Mouse (Mus musculus) thymus, postnatal 10 days (tissue): Measurements from ENCODE around the gene Osbpl3.
A peak's percentile ranks its signal among the peaks of the same experiment; 100 is the strongest.

Experiments used
- DNase-seq, 2 experiments: peaks; one replicate each; pipeline ENCODE4 v3.0.0; 2021; ENCODE audit warnings: low spot score in 2 of 2

The Osbpl3 gene

DNA sequence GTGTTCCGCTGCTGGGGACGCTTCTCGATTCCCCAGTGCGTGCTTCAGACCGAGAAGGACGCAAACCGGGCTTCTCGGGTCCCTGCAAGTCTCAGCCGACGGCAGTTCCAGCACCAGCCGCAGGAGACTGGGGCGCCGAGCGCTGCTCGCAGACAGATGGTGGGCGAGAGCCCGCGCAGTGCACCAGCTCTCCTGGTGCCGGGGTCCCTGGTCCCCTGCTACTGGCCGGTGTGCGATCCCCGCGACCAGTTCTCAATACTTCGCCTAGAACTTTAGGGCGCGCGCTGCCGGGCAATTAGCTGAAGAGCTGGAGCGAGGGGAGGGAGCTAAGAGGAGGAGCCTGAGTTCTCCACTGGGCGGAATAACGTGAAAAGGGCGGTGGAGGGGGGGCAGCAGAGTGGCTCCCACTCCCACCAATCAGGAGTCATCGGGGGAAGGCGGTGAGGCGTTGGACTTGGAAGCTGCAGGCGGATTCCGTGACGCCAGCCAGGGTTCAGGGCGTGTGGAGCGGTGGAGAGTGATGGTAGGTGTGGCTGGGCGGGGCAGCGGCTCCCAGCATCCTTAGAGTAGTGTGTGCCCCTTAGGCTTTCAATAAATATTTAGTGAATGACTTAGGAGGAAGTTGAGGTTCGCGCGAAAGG is at the start of gene Osbpl3:
TSS of gene Osbpl3 (minus strand) at position 373 of the 641 bp plus-strand sequence.
- peak; percentile 74 to 80 for DNase-seq

DNA sequence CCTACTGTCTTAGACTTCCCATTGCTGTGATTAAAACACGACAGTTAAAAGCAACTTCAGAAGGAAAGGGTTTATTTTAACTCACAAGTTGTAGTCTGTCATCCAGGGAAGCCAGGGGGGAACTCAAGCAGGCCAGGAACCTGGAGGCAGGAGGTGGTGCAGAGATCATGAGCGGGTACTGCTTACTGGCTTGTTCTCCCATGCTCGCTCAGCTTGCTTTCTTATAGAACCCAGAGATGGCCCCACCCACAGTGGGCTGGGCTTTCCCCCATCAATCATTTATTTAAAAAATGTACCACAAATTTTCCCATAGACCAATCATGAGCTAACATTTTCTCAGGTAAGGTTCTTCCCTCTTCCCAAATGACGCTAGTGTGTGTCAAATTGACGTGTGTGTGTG is 49.5 kb upstream of the Osbpl3 start:
- DNase-seq: no peak

DNA sequence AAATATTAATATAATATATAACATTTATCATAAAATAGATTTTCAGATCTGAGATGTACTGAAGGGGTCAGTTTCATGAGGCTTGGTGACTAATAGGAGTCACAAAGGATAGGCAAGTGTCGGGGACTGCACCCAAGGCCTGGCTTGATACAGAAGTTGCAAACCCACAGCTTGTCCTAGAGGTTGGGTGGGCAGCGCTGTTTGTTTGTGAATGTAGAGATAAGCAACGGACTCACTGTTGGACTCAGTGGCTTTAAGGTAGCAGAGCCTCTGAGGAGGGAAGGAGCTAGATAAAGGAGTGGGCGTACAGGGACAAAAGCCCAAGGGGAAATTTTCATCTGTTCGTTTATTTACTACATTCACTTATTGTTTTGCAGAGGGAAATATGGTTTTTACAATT is 48.7 kb upstream of the Osbpl3 start:
- no peak for DNase-seq

DNA sequence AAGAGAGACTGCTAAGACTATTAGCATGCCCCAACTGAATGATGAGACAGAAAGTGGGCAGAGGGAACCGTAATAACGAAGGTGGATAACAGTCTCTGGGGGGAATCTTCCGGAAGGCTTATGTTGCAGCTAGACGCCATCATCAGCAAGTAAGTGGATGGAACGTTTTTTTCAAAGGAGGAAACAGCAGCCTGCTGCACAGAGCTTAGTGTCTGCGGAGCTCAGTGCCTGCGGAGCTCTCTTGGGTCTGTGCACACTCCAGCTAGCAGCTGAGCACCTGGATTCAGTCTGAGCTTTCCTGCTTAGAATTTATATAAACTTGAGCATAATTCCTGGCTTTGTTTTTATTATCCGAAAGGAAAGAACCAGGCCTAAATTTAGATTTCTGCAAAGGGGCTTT is 47.8 kb upstream of the Osbpl3 start:
- DNase-seq: no peak

DNA sequence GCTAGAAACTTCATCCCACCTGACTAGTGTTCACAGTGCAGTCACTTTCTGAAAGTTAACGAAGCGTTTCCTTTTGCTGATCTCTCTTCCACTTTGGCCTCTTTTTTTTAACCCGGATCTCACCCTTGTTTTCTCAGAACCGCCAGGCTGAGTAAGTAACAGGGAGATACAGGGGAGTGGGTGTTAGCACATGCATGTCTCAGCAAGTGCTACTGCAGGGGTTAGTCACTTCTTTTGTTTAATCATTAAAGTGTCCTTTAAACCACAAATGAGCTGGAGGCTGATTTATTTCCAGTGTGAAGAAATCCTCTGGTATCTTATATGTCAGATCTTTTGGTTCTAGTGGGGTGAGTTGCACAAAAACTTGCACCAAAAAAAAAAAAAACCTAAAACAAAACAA is 47.0 kb upstream of the Osbpl3 start:
- DNase-seq: no peak

DNA sequence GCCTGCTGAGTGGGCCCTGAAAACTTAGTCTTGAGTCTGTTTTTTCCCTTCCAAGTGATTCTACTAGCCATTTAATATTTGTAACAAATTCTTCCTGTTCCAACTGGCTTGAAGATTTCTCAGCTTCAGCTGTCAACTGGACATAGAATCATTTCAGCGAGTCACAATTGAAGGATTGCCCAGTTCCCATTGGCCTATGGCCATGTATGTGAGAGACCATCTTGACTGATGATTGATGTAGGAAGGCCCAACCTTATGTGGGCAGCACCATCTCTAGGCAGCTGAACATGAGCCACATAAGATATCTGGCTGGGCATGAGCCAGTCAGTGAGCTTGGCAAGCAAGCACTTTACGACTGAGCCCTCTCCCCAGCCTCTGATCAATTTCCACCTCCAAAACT is 42.3 kb upstream of the Osbpl3 start:
- no peak for DNase-seq

DNA sequence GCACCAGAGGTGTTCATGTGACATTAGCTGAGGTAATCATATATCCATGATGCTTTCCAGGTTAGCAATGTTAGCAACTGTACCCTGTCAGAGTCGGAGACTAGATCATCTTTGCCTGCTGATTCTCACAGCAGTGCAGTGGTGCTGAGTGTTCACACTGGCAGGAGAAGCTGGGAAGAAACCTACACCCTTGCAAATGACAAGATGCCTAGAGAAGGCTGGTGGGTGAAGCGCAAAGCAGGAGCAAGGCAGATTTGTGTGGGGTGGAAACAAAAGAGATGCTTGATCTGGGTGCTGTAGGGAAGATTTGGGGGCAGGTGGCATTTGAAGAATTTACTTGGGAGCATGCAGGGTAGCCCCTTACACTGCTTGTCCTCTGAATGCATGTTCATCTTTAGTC is 34.5 kb upstream of the Osbpl3 start:
- DNase-seq: no peak

DNA sequence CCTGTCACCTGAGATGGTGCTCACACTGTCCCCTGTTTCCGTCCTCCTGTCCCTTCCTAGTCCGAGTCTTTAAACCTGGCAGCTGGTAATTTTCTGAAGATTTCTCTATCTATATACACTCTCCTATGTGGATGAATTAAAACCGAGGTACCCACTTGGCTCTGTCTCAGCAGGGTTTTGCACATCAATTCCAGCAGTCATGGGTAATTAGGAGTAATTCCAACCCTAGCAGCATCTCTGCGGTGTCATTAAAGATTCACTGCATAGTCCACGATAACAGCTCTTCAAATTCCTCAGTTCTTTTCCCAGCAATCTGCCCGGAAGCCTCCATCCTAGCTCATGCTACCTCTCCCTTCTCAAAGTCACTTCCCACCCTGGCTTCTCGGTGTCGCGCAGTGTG is 33.4 kb upstream of the Osbpl3 start:
- no peak for DNase-seq

DNA sequence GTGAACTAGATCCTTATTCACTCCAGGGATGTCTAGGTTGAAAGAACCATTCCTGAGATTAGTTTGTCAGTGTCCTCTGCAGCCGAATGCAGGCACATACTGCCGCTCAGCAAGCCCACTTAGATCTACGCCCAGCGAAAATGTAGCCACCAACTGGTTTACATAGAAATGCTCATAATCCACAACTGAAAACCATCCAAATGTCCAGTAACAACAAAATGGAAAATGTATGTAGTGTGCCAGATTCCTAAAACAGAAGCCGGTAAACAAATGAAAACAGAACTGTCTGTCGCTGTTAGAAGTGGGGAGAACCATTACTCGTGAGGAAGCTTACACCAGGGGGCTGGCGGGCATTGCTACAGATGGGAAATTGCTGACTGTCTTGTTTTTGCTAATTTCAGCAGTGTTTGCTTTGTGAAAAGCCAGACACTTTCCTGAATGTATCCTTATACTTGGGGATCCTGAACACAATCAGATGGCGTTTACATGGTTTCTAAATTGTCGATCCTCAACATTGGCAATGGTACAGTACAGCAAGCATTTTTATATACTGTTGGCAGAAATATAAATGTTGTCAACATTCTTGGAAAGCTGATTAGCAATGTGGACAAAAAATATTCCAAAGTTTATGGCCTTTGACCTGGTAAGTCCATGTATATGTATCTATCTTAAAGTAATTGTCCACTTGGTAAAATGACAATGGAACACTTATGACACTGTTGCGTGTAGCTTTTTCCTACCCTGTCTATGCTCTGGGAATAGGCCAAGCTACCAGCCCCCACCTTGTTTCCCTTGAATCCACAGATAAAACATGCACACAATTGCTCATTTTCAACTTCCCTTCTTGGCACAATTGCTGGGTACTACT is 30.3 kb upstream of the Osbpl3 start:
- no peak for DNase-seq

DNA sequence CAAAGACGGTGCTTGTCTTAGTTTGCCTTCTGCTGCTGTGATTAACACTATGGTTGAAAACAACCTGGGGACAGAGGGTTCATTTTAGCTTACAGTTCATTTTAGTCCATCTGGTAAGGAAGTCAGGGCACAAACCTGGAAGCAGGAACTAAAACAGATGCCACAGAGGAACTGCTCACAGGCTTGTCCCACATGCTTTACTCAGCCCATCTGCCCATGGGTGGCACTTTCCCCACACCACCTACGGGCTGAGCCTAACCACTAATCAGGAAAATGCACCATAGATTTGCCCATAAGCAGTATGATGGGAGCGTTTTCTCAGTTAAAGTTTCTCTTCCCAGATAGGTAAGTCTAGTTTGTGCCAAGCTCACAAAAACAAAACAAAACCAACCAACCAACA is 27.4 kb upstream of the Osbpl3 start:
- DNase-seq: no peak

DNA sequence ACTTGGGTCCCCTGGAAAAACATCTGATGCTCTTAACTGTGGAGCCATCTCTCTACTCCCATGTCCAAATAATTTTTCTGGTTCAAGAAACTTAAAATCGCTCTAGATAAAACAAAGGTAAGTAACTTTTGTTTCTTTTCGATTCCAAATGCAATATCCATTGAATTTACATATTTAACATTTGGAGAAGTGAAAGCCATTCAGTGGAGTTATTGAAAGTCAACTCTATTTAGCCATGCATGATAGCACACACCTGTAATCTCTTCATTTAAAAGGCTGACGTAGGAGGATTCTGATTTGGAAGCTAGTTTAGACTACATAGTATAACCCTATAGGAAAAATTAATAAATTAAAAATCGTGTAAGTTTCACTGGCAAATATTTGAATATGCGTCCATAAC is 25.5 kb upstream of the Osbpl3 start:
- no peak for DNase-seq

DNA sequence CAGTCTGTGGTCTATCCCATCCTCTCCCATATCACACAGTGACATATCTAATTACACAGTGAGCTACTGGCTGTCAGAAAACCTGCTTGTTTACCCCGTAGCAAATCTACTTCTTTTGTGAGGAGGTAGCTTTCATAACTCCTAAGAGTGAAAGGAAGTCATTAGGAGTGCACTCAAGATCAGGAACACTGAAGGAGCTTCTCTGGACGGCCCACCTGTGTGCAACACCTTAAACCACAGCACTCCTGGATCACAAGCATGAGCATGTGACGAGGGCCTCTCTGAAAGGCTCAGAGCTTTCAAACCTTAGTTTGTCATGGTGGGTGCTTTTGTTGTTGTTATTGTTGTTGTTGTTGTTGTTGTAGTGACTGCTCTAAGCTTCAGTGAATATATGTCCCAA is 10.4 kb upstream of the Osbpl3 start:
- DNase-seq: no peak

DNA sequence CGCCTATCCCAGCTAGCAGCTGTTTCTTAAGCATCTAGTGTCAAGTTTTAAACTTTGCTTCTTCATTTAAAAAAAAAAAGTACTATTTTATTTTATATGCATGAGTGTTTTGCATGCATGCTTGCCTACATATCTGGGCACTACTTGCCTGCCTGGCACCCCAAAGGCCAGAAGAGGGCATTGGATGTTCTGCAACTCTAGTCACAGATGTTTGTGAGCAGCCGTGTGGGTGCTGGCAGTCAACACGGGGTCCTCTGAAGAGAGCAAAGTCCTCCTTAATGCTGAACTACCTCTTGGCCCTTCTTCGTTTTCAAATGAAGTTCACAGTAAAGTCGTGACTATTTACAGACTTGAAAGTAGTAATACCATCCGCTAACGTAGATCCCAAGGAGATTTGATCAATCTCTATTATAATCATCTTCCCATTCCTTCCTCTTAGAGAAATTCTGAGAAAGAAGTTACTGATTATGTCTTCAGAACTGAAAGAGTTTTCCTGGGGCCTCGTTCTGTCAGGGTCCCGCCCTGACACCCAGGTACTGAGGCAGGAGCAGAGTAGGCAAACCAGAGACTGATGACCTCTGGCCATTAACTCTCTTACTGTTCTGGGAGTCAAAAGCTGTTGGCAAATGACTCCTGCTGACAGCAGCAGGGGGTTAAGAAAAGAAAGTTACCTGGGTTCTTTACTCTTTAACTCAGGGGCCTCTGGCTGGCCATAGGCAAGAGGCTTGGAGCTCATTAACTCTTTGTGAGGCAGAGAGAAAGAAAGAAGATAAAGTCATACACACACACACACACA is 8.9 kb upstream of the Osbpl3 start:
- DNase-seq: no peak

DNA sequence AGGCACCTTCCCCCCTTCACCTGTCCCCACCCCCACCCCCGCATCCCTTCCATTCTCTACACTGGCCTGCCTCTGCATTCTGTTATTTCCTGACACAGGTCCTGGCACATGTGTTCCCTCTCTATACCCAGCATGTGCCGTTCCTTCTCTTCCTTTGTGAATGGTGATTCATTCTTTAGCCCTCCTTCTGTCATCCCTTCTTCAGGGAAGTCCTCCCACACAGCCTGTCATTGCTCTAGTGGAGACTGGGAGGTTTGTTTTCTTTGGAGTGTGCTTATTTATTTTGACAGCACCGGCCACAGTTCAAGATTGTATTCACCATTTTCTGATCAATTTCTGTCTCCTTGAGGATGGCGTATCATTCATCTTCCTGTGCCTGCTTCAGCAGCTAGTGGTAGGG is 6.0 kb upstream of the Osbpl3 start:
- DNase-seq: no peak

DNA sequence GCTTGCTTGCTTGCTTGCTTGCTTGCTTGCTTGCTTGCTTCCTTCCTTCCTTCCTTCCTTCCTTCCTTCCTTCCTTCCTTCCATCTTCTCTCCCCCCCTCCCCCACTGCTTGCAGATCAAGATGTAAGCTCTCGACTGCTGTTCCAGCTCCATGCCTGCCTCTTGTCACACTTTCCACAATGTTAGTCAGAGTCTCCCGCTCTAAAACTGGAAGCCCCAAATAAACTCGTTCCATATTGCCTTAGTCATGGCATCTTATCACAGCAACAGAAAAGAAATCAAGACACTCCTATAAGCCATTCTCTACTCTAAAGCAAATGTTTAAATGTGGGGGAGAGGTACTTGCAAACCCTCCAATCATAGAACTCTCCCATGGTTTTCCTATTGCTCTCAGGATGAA is 5.6 kb upstream of the Osbpl3 start:
- no peak for DNase-seq

DNA sequence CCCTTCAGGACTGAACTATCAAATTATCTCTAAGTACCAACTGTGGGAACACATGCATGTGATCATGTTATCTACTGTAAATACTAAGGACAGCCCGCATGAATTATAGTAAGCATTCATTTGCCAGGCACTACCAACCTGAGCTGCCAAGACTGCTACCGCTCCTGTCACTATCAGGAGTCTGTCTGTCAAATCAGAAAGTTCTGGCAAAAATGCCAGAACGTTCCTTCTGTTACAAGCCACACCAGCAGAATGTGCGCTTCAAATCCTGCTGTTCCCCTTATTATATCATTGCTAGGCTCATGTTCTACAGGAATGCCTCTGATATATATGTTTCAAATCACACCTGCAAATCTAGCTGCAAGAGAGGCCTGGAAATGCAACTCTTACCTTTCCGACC is 4.6 kb upstream of the Osbpl3 start:
- no peak for DNase-seq

DNA sequence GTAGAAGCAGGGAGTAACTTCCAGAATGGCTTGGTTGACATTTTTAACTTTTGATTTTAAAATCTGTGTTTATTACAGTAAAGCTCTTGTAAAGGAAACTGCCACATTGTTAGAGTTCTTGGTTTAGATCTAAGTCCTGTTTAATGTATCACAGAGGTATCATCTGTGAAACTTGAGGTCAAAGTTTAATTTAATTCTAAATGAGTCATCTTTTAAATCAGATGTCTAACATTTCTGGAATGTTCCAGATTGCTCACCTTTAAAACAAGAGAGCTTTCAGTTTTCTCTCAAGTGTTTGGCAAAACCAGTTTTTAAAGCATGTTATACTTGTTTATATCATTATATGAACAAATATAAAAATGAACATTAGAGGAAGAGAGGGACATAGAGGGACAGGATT is 4.2 kb upstream of the Osbpl3 start:
- no peak for DNase-seq

DNA sequence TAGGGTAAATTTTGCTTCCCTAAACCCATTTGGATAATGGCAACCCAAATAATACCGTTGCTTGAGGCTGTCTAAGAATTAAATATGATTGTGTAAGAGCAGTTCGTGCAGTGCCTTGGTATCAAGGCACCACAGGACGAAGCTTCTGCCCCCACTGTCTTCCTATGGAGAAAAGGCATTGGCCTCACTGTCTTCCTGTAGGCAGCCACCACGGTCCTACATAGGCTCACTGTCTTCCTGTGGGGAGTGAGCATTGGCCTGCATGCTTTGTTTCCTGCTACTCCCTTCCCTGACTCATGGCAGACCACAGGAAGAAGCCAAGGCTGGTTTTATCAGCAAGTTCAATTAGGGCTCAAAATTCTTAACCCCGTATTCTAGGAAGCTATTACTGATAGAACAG is 3.3 kb upstream of the Osbpl3 start:
- no peak for DNase-seq

DNA sequence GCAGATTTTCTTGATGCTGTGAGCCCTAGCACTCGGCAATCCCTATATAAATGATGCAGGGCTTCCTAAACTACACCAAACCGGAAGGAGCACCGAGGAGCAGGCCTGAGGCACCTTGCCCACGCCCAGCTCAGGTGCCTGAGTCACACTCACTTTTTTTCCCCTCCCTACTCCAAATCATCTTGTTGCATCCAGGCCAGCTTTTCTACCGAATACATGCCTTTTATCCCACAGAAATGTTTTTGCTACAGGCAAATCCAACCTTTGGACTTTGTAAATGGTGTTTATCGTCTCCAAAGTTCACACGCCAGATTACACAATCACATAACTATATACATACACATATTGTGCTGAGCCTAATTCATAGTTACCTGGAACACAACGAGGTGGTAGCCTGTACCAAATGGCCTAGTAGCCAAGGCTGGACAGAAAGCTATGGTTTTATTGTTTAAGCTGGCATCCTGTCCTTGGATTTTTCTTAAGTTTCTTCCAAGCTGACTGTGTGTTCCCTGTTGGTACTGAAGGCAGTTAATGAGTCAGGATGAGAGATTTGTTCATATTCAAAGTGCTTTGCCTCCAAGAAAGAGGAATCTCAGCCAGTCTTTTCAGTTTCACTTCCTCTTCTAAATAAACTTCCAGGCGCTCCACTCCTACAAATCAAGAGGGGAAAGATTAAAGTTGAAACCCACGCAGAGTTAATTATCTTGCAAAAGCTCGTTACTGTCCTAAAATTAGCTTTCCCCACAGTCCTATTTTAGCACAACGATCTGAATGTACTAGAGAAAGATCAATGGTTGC is 1.7 kb upstream of the Osbpl3 start:
- DNase-seq: no peak

DNA sequence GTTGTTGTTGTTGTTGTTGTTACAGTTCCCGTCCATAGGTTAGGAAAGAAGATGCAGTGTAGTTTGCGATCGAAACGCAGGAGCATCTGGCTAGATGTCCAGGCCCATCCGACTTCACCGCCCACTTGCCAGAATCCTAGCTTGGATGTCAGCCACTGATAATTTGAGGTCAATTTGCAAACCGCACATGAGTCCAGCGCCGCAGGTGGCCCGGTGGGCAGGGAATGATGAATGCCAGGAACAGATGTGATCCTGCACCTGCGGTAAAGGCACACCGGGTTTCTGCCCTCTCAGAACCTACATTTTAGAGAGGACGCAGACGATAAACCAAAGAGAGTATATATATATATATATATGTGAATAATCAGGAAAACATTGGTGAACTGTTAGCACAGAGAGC is 705 bp upstream of the Osbpl3 start:
- DNase-seq: no peak

DNA sequence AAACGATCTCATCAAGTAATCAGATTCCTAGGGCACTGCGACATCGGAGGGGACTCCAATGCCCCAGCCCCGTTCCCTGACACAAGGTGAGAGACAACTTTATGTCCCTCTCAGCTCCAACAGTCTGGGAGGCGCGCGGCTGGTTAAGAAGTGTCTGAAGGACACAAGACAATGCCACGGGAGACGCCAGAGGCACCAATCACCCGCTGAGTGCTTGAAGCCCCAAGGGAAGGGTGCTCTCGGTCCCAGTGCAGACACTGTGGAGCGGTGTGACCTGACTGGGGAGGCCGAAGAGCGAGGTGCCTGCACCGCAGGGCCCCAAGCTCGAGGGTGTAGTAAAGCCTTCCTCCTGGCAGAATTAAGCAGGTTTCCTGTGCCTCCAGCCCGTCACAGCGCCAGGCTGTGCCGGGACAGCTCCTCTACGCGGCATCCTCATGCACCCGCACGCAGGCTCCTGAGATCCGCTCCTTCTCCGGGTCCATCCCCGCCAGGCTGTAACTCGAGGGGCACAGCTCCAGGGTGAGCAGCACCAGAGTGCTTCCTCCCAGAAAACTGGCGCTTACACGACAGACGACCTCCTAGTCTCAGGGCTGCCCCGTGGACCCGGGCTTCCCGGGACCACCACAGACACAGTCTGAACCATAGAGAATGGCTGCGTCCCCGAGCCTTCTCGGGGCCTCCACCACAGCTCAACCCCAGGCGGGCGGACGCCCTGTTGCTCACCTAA is 736 bp downstream of the Osbpl3 start:
- peak; percentile 37 to 49 for DNase-seq
